Mouse (Mus musculus) myocyte (in vitro differentiated cells): ENCODE measurements around the gene Ubqln4.

Source experiments
- E2F4 ChIP-seq: IDR thresholded peaks from one replicate; pipeline ENCODE4 v1.6.1; 2011; ENCODE audit warnings: mild to moderate bottlenecking, control low read depth, moderate library complexity; ENCODE audit not compliant: insufficient read depth
- MAX ChIP-seq: IDR thresholded peaks from one replicate; pipeline ENCODE4 v1.6.1; 2011; ENCODE audit warnings: low read depth, mild to moderate bottlenecking, control low read depth
- MYOG ChIP-seq, 3 experiments: IDR thresholded peaks; one replicate each; pipeline ENCODE4 v1.6.1; 2011; ENCODE audit warnings: control low read depth in 2 of 3, low read depth in 2 of 3, mild to moderate bottlenecking in 2 of 3; ENCODE audit not compliant: insufficient read length in 2 of 3, control insufficient read depth in 1 of 3, insufficient read depth in 1 of 3
- POLR2A ChIP-seq: IDR thresholded peaks from one replicate; pipeline ENCODE4 v1.6.1; 2011; ENCODE audit warnings: low read depth, mild to moderate bottlenecking, control low read depth, moderate library complexity; ENCODE audit not compliant: insufficient read length
- POLR2AphosphoS2 ChIP-seq: IDR thresholded peaks from one replicate; pipeline ENCODE4 v1.6.1; 2011; ENCODE audit warnings: low read depth, control low read depth; ENCODE audit not compliant: insufficient read length
- SRF ChIP-seq: IDR thresholded peaks from one replicate; pipeline ENCODE4 v1.6.1; 2011; ENCODE audit warnings: low read depth; ENCODE audit not compliant: control insufficient read depth, insufficient read length
- TCF12 ChIP-seq: IDR thresholded peaks from one replicate; pipeline ENCODE4 v1.6.1; 2011; ENCODE audit warnings: mild to moderate bottlenecking, control low read depth; ENCODE audit not compliant: poor library complexity, insufficient read depth, severe bottlenecking

DNA sequence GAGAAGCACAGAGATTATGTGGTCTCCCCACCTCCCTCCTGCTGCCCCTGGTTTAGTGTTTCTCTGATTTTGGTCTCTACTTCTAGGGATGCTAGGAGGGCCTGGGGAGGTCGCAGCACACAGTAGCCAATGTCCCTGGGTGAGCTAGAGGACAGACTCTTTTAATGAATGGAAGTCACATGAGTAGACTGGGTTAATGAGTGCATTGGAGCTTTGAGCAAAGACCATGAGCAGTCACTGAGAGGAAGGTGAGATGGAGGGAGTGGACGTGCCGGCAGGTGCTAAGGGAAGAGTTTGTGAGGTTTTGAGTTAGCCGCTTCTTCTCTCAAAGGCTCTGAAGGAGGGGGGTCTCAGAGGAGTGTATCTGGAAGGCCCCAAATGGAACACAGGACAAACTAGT, 18.0 kb upstream of the Ubqln4 start:
- TF ChIP-seq MAX (no peak), POLR2A (no peak), E2F4 (no peak), MYOG (IDR thresholded peaks at IDR 0.05; ENCODE audit: control insufficient read depth in 1 of 3, insufficient read depth in 1 of 3, insufficient read length in 2 of 3, low read depth in 2 of 3) (no peak), POLR2AphosphoS2 (no peak), TCF12 (no peak), SRF (no peak)
